Mouse (Mus musculus) hematopoietic stem cell, adult 5-6 weeks (primary cell): Measurements from ENCODE around the gene Gm12184. TPM values are rescaled to one million over a fixed set of nuclear protein-coding genes. Genes with fewer than 3 reads are reported as not detected.
A peak's percentile ranks its signal among the peaks of the same experiment; 100 is the strongest.

Experiments
- ATAC-seq, 2 experiments: fragments of 125-278 bp in 1 of 2; replicated peaks in 1 of 2; 2 replicates each; pipeline ENCODE4 v1.8.0; 2016 to 2017; ENCODE audit warnings: inconsistent platforms in 2 of 2, mild to moderate bottlenecking in 2 of 2, moderate number of reproducible peaks in 2 of 2, low read depth in 1 of 2, moderate TSS enrichment in 1 of 2; ENCODE audit not compliant: low FRiP score in 2 of 2, poor library complexity in 2 of 2, severe bottlenecking in 2 of 2, insufficient read depth in 1 of 2, low TSS enrichment in 1 of 2
- total RNA-seq: library from RNA; stranded (forward); fragments of 172-1452, 232-1000 nt; gene quantifications from 2 replicates; pipeline ENCODE4 v1.2.3, GENCODE M21; 2017

Gene Gm12184
- total RNA-seq, 1 experiment from 2014 or later, result 23.2 TPM

- no peak for ATAC-seq
Observed at GRCm38 (mm10) chr11:48815851-48816250, 10.6 kb downstream of the Gm12184 start.

GRCm38 (mm10) chr11:48813782-48814181 is 12.7 kb downstream of the Gm12184 start:
- no peak for ATAC-seq

- 0 out of 4 replicates have a peak, but pooled peaks of 1 of the 2 experiments have one; percentile 28 for ATAC-seq
Observed at GRCm38 (mm10) chr11:48810142-48810541, 16.3 kb downstream of the Gm12184 start.

GRCm38 (mm10) chr11:48809434-48809830 is 17.0 kb downstream of the Gm12184 start:
- ATAC-seq, result no peak

GRCm38 (mm10) chr11:48808737-48809433 is 17.6 kb downstream of the Gm12184 start:
- ATAC-seq, result no peak

- no peak for ATAC-seq
Observed at GRCm38 (mm10) chr11:48808304-48808646, 18.2 kb downstream of the Gm12184 start.

- 0 out of 4 replicates have a peak, but pooled peaks of 1 of the 2 experiments have one; percentile 18 for ATAC-seq
Observed at GRCm38 (mm10) chr11:48807563-48808303, 18.7 kb downstream of the Gm12184 start.

GRCm38 (mm10) chr11:48806856-48807562 is 19.4 kb downstream of the Gm12184 start:
- peak in 1 of 2 experiments; percentile 33; a peak in 2 of 4 replicates for ATAC-seq

- ATAC-seq, result no peak
Observed at GRCm38 (mm10) chr11:48804922-48805321, 21.5 kb downstream of the Gm12184 start.

- ATAC-seq, result no peak
Observed at GRCm38 (mm10) chr11:48803988-48804387, 22.5 kb downstream of the Gm12184 start.

GRCm38 (mm10) chr11:48801831-48802772 is 24.4 kb downstream of the Gm12184 start:
- ATAC-seq, result no peak

GRCm38 (mm10) chr11:48799921-48800701 is 26.3 kb downstream of the Gm12184 start, which contains the start of gene Rack1:
Gene Rack1 (plus strand): TSS chr11:48800332.
- peak; percentile 89 to 92 for ATAC-seq

- 0 out of 4 replicates have a peak, but pooled peaks of 1 of the 2 experiments have one; percentile 1 for ATAC-seq
Observed at GRCm38 (mm10) chr11:48798984-48799920, 27.2 kb downstream of the Gm12184 start.

- ATAC-seq, result no peak
Observed at GRCm38 (mm10) chr11:48798308-48798707, 28.1 kb downstream of the Gm12184 start.

- ATAC-seq, result no peak
Observed at GRCm38 (mm10) chr11:48797287-48797686, 29.2 kb downstream of the Gm12184 start.
